Mouse (Mus musculus): ENCODE data around the gene Dusp27. TPM values are rescaled to one million over a fixed set of nuclear protein-coding genes. Genes with fewer than 3 reads are reported as not detected.

Dusp27 gene
- polyA plus RNA-seq, 1 experiment from 2014 or later = 1.5 TPM

Other genes with a start within 250 kb of the Dusp27 start
- 23.6 and 25.4 TPM in 2 replicates for gene Pou2f1, start 125.2 kb downstream of the Dusp27 start, polyA plus RNA-seq (2016; fragmentation: Nextera tagmentation; extraction: Ambion mirVana)
- 0.17 TPM in 1 of 2 replicates, not detected in the other for gene Gpa33, start 2.3 kb upstream of the Dusp27 start, polyA plus RNA-seq (2016; fragmentation: Nextera tagmentation; extraction: Ambion mirVana)
- not detected in 2 replicates for gene Mael, start 110.8 kb upstream of the Dusp27 start, polyA plus RNA-seq (2016; fragmentation: Nextera tagmentation; extraction: Ambion mirVana)
- gene Ildr2, start 126.2 kb upstream of the Dusp27 start, polyA plus RNA-seq (2016; fragmentation: Nextera tagmentation; extraction: Ambion mirVana) = 7.7 and 8.3 TPM in 2 replicates

Data from forebrain, embryonic 10.5 days (tissue).